Mouse (Mus musculus): ENCODE data around the gene Sprr2b. TPM values are rescaled to one million over a fixed set of nuclear protein-coding genes. Genes with fewer than 3 reads are reported as not detected.

Gene Sprr2b
- polyA plus RNA-seq, 1 experiment from 2014 or later: not detected

DNA sequence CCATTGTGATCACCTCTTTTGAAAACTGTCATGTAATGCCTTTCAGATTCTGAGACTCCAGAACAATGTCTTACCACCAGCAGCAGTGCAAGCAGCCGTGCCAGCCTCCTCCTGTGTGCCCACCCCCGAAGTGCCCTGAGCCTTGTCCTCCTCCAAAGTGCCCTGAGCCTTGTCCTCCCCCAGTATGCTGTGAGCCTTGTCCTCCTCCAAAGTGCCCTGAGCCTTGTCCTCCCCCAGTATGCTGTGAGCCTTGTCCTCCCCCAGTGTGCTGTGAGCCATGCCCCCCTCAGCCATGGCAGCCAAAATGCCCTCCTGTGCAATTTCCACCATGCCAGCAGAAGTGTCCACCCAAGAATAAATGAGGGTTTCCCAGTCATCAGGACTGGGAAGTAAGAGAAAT is 964 bp downstream of the Sprr2b start:
- Histone ChIP-seq H3K4me1 (ENCODE audit: control insufficient read depth, insufficient read depth, low read length) (no peaks in the 10 kb centered on the region), H3K27me3 (ENCODE audit: control insufficient read depth, insufficient read depth, low read depth, low read length) (no peaks in the 10 kb centered on the region), H3K4me2 (ENCODE audit: low read length) (no peak overlapping the region), H3K27ac (ENCODE audit: low read length) (no peak overlapping the region), H3K36me3 (ENCODE audit: control insufficient read depth, insufficient read depth, low read length) (no peaks in the 10 kb centered on the region), H3K9me3 (replicated peaks; ENCODE audit: control insufficient read depth, low read length, poor library complexity, severe bottlenecking) (no peaks in the 10 kb centered on the region), H3K4me3 (ENCODE audit: low read depth, low read length) (no peak overlapping the region), H3K9ac (ENCODE audit: low read depth, low read length) (no peak overlapping the region)
- WGBS: 71% methylated on average over 2 of the region's 2 CpGs
- ATAC-seq: no peak

DNA sequence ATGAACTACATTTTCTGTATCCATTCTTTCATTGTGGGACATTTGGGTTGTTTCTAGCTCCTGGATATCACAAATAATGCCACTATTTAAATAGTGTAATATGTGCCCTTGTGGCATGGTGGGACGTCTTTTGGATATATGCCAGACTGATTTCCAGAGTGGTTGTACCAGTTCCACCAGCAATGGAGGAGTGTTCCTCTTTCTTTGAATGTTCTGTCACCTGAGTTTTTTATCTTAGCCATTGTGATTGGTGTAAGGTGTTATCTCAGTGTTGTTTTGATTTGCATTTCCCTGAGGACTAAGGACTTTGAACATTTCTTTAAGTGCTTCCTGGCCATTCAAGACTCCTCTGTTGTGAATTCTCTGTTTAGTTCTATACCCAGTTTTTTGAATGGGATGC is 19.9 kb downstream of the Sprr2b start:
- Histone ChIP-seq H3K27ac (ENCODE audit: low read length) (no peak overlapping the region), H3K4me3 (ENCODE audit: low read depth, low read length) (no peak overlapping the region), H3K27me3 (ENCODE audit: control insufficient read depth, insufficient read depth, low read depth, low read length) (no peaks in the 10 kb centered on the region), H3K36me3 (ENCODE audit: control insufficient read depth, insufficient read depth, low read length) (no peaks in the 10 kb centered on the region), H3K4me2 (ENCODE audit: low read length) (no peak overlapping the region), H3K9me3 (replicated peaks; ENCODE audit: control insufficient read depth, low read length, poor library complexity, severe bottlenecking) (no peaks in the 10 kb centered on the region), H3K4me1 (ENCODE audit: control insufficient read depth, insufficient read depth, low read length) (no peaks in the 10 kb centered on the region), H3K9ac (ENCODE audit: low read depth, low read length) (no peak overlapping the region)
- WGBS: 88% methylated on average over 1 of the region's 1 CpGs
- ATAC-seq: no peak

DNA sequence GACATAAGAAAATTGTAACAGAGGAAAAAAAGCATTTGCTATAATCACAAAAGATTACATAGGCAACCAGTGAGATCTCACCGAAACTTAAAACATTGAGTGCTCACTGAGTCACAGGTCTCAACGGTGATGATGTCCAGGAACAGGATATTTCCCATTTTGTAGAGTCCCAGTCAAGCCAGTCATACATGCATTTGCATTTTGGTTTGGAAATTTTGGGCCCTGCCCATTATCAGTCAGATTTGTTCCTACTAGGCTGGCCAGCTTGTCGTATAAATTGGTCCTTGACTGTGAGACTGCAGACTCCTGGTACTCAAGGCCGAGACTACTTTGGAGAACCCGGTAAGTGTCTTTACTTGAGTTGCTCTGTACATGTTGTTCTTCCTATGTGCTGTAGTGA is 22.4 kb downstream of the Sprr2b start, which contains the start of gene Sprr2d:
Gene Sprr2d (plus strand): TSS at position 301 of the 400 bp plus-strand sequence.
- Histone ChIP-seq H3K27ac (ENCODE audit: low read length) (no peak within 1 kb of the TSS), H3K9me3 (replicated peaks; ENCODE audit: control insufficient read depth, low read length, poor library complexity, severe bottlenecking) (no peaks in the 10 kb centered on the region), H3K4me1 (ENCODE audit: control insufficient read depth, insufficient read depth, low read length) (no peaks in the 10 kb centered on the region), H3K4me3 (ENCODE audit: low read depth, low read length) (no peak within 1 kb of the TSS), H3K36me3 (ENCODE audit: control insufficient read depth, insufficient read depth, low read length) (no peaks in the 10 kb centered on the region), H3K9ac (ENCODE audit: low read depth, low read length) (no peak within 1 kb of the TSS), H3K4me2 (ENCODE audit: low read length) (no peak within 1 kb of the TSS), H3K27me3 (ENCODE audit: control insufficient read depth, insufficient read depth, low read depth, low read length) (no peaks in the 10 kb centered on the region)
- 91% methylated on average over 5 of the region's 5 CpGs for WGBS
- ATAC-seq: no peak

DNA sequence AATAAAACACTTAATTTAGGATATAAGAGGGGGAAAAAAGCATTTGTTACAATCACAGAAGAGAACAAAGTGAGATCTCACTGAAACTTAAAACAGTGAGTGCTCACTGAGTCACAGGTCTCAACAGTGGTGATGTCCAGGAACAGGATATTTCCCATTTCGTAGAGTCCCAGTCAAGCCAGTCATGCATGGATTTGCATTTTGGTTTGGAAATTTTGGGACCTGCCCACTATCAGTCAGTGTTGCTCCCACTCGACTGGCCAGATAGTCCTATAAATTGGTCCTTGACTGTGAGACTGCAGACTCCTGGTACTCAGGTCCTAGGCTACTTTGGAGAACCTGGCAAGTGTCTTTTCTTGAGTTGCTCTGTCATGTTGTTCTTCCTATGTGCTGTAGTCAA is 35.4 kb downstream of the Sprr2b start, which contains the start of gene Sprr2e:
Gene Sprr2e (plus strand): TSS at position 301 of the 400 bp plus-strand sequence.
- no peak for ATAC-seq
- no peak within 1 kb of the TSS for H3K9ac ChIP-seq (ENCODE audit: low read depth, low read length)
- WGBS: 87% methylated on average over 2 of the region's 2 CpGs
- no peaks in the 10 kb centered on the region for H3K27me3 ChIP-seq (ENCODE audit: control insufficient read depth, insufficient read depth, low read depth, low read length)
- no peak within 1 kb of the TSS for H3K4me2 ChIP-seq (ENCODE audit: low read length)
- no peaks in the 10 kb centered on the region for H3K9me3 ChIP-seq (replicated peaks; ENCODE audit: control insufficient read depth, low read length, poor library complexity, severe bottlenecking)
- no peaks in the 10 kb centered on the region for H3K36me3 ChIP-seq (ENCODE audit: control insufficient read depth, insufficient read depth, low read length)
- no peaks in the 10 kb centered on the region for H3K4me1 ChIP-seq (ENCODE audit: control insufficient read depth, insufficient read depth, low read length)
- no peak within 1 kb of the TSS for H3K27ac ChIP-seq (ENCODE audit: low read length)
- no peak within 1 kb of the TSS for H3K4me3 ChIP-seq (ENCODE audit: low read depth, low read length)

DNA sequence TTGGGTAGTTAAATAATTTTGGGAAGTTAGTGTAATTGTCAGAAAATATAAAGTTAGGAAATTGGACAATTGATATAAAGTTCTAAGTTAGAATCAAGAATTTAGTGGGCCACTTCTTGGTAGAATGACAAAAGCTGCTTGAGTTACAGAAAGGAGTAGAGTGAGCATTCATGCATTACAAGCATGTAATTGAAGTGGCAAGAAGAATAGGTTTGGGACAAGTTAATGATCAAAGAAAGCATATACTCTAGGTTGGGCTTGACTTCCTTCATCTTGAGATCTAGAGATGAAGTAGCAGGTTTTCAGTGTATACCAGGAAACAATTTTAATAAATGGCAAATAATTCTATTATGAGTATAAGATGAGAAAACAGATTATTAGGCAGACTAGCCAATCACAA is 45.2 kb downstream of the Sprr2b start:
- Histone ChIP-seq H3K9ac (ENCODE audit: low read depth, low read length) (no peak overlapping the region), H3K9me3 (replicated peaks; ENCODE audit: control insufficient read depth, low read length, poor library complexity, severe bottlenecking) (0 out of 2 replicates have a peak, but pooled peaks cover 2% of the 10 kb centered on the region), H3K4me1 (ENCODE audit: control insufficient read depth, insufficient read depth, low read length) (no peaks in the 10 kb centered on the region), H3K4me2 (ENCODE audit: low read length) (no peak overlapping the region), H3K27me3 (ENCODE audit: control insufficient read depth, insufficient read depth, low read depth, low read length) (no peaks in the 10 kb centered on the region), H3K36me3 (ENCODE audit: control insufficient read depth, insufficient read depth, low read length) (no peaks in the 10 kb centered on the region), H3K27ac (ENCODE audit: low read length) (no peak overlapping the region), H3K4me3 (ENCODE audit: low read depth, low read length) (no peak overlapping the region)
- ATAC-seq: no peak

DNA sequence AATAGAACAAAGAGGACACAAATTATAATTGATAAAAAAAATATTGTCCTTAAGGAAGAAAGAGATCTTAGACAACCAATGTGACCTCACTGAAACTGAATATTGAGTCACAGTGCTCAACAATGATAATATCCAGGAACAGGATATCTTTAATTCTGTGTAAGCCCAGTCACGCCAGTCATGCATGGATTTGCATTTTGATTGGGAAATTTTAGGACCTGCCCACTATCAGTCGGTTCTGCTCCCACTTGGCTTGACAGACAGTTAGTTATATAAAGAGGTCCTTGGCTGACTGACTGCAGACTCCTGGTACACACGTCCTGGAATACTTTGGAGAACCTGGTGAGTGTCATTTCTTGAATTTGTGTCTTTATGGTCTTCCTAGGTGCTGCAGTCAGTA is 48.5 kb downstream of the Sprr2b start, which contains the start of gene Sprr2f:
Gene Sprr2f (plus strand): TSS at position 301 of the 400 bp plus-strand sequence.
- no peaks in the 10 kb centered on the region for H3K36me3 ChIP-seq (ENCODE audit: control insufficient read depth, insufficient read depth, low read length)
- H3K4me3 ChIP-seq (ENCODE audit: low read depth, low read length): no peak within 1 kb of the TSS
- no peaks in the 10 kb centered on the region for H3K4me1 ChIP-seq (ENCODE audit: control insufficient read depth, insufficient read depth, low read length)
- H3K4me2 ChIP-seq (ENCODE audit: low read length): no peak within 1 kb of the TSS
- no peak within 1 kb of the TSS for H3K27ac ChIP-seq (ENCODE audit: low read length)
- no peak for ATAC-seq
- no peaks in the 10 kb centered on the region for H3K27me3 ChIP-seq (ENCODE audit: control insufficient read depth, insufficient read depth, low read depth, low read length)
- H3K9me3 ChIP-seq (replicated peaks; ENCODE audit: control insufficient read depth, low read length, poor library complexity, severe bottlenecking): no peaks in the 10 kb centered on the region
- 73% methylated on average over 3 of the region's 3 CpGs for WGBS
- H3K9ac ChIP-seq (ENCODE audit: low read depth, low read length): no peak within 1 kb of the TSS

Other genes starting within 250 kb of the Sprr2b start
- 6.1 and 7.8 TPM in 2 replicates for gene Lor, start 233.5 kb upstream of the Sprr2b start, polyA plus RNA-seq (2015; fragmentation: Nextera tagmentation; extraction: Ambion mirVana)
- gene Prr9, start 192.7 kb upstream of the Sprr2b start, polyA plus RNA-seq (2015; fragmentation: Nextera tagmentation; extraction: Ambion mirVana): not detected in 2 replicates
- not detected in 2 replicates for gene Lelp1, start 173.9 kb upstream of the Sprr2b start, polyA plus RNA-seq (2015; fragmentation: Nextera tagmentation; extraction: Ambion mirVana)
- gene Sprr2a1, start 100.8 kb upstream of the Sprr2b start, polyA plus RNA-seq (2015; fragmentation: Nextera tagmentation; extraction: Ambion mirVana): not detected in 2 replicates
- gene Sprr2a2, start 100.7 kb upstream of the Sprr2b start, polyA plus RNA-seq (2015; fragmentation: Nextera tagmentation; extraction: Ambion mirVana): 0.09 TPM in 1 of 2 replicates, not detected in the other
- gene Sprr2a3, start 31.2 kb upstream of the Sprr2b start, polyA plus RNA-seq (2015; fragmentation: Nextera tagmentation; extraction: Ambion mirVana): not detected in 2 replicates
- not detected in 2 replicates for gene Sprr2d, start 22.5 kb downstream of the Sprr2b start, polyA plus RNA-seq (2015; fragmentation: Nextera tagmentation; extraction: Ambion mirVana)
- gene Sprr2e, start 35.5 kb downstream of the Sprr2b start, polyA plus RNA-seq (2015; fragmentation: Nextera tagmentation; extraction: Ambion mirVana): not detected in 2 replicates
- not detected in 2 replicates for gene Sprr2f, start 48.6 kb downstream of the Sprr2b start, polyA plus RNA-seq (2015; fragmentation: Nextera tagmentation; extraction: Ambion mirVana)
- not detected in 2 replicates for gene Sprr2h, start 69.1 kb downstream of the Sprr2b start, polyA plus RNA-seq (2015; fragmentation: Nextera tagmentation; extraction: Ambion mirVana)
- gene Sprr2i, start 91.4 kb downstream of the Sprr2b start, polyA plus RNA-seq (2015; fragmentation: Nextera tagmentation; extraction: Ambion mirVana): not detected in 2 replicates
- not detected in 2 replicates for gene Sprr2j-ps, start 101.5 kb downstream of the Sprr2b start, polyA plus RNA-seq (2015; fragmentation: Nextera tagmentation; extraction: Ambion mirVana)
- 7.5 and 8.9 TPM in 2 replicates for gene Gm9774, start 112.8 kb downstream of the Sprr2b start, polyA plus RNA-seq (2015; fragmentation: Nextera tagmentation; extraction: Ambion mirVana)
- gene Sprr2k, start 116.0 kb downstream of the Sprr2b start, polyA plus RNA-seq (2015; fragmentation: Nextera tagmentation; extraction: Ambion mirVana): not detected in 2 replicates
- not detected in 2 replicates for gene Sprr1b, start 122.2 kb downstream of the Sprr2b start, polyA plus RNA-seq (2015; fragmentation: Nextera tagmentation; extraction: Ambion mirVana)
- gene Sprr3, start 142.1 kb downstream of the Sprr2b start, polyA plus RNA-seq (2015; fragmentation: Nextera tagmentation; extraction: Ambion mirVana): not detected in 2 replicates
- gene Sprr1a, start 169.3 kb downstream of the Sprr2b start, polyA plus RNA-seq (2015; fragmentation: Nextera tagmentation; extraction: Ambion mirVana): 0.24 TPM in 1 of 2 replicates, not detected in the other
- gene Sprr4, start 183.9 kb downstream of the Sprr2b start, polyA plus RNA-seq (2015; fragmentation: Nextera tagmentation; extraction: Ambion mirVana): not detected in 2 replicates
- not detected in 2 replicates for gene 2310046K23Rik, start 217.9 kb downstream of the Sprr2b start, polyA plus RNA-seq (2015; fragmentation: Nextera tagmentation; extraction: Ambion mirVana)